Mouse (Mus musculus) stomach, postnatal 0 days (tissue): ENCODE data around the gene Dut.

Experiments
- CTCF ChIP-seq: IDR thresholded peaks from 2 replicates; pipeline ENCODE4 v1.5.1; 2016; ENCODE audit warnings: antibody characterized with exemption, low read depth, mild to moderate bottlenecking, moderate library complexity
- EP300 ChIP-seq: optimal IDR thresholded peaks from 2 replicates; pipeline ENCODE3; 2016; ENCODE audit warnings: antibody characterized with exemption

GRCm38 (mm10) chr2:125259230-125260120, 12.5 kb downstream of the Dut start:
- peak; percentile 81 for TF ChIP-seq CTCF
- TF ChIP-seq EP300, result no peak
